Mouse (Mus musculus) kidney, adult 8-10 months (tissue): Measurements from ENCODE around the gene Lingo1.

ENCODE experiments used
- DNase-seq, 2 experiments: peaks; one replicate each; pipeline ENCODE4 v3.0.0; 2022

Gene Lingo1

DNA sequence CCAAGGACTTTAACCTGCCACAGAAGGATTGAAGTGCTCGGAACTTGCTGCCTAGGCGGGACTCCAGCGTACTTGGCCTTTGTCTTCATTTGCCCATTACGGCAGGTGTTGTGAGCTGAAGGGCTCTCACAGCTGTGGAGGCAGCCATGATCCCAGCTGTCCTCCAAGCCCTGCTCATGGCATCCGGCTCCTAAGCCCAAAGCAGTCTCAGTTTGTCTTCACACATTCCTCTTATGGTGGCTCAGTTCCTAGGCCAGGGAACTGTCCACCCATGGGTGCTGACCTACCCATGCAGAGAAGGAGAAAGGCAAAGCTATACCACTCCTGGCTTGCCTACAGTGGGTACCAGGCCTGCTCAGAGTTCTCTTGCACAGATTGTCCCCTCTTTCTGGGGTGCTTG, 132.1 kb downstream of the Lingo1 start:
- DNase-seq: no peak

DNA sequence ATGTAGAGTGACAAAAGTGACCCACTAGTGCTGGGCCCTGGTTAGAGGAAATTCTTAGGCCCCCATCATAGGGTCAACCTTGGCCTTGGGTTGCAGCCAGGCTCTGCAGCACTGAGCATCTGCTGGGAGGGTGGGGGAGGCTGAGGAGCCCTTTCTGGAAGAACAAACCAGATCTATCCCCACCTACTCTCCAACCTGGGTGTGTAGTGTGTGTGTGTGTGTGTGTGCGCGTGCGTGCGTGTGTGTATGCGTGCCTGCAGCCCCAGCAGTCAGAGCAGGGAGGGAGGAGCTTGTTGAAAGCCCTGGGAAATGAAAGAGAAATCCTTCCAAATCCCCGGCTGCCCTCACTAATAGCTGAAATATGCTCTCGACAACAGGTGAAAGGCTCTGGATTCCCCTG, 133.3 kb downstream of the Lingo1 start:
- no peak for DNase-seq

DNA sequence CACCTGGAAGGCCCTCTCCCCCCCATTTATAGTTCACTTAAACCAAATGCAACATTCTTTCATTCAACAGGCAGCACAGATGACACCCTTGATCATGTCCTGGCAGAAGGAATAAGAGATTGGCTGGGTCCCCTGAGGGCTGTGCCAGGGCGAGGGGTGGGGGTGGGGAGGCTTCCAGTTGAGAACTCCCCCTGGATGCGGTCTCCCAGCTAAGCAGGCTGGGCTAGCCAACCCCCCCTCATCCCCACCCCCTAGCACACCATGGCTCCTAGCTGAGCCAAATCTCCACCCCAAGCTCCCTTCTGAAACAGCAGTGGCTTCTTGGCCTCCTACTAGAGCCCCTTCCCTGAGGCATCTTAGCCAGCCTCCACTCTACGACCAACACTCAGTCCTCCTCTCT, 133.9 kb downstream of the Lingo1 start:
- no peak for DNase-seq

DNA sequence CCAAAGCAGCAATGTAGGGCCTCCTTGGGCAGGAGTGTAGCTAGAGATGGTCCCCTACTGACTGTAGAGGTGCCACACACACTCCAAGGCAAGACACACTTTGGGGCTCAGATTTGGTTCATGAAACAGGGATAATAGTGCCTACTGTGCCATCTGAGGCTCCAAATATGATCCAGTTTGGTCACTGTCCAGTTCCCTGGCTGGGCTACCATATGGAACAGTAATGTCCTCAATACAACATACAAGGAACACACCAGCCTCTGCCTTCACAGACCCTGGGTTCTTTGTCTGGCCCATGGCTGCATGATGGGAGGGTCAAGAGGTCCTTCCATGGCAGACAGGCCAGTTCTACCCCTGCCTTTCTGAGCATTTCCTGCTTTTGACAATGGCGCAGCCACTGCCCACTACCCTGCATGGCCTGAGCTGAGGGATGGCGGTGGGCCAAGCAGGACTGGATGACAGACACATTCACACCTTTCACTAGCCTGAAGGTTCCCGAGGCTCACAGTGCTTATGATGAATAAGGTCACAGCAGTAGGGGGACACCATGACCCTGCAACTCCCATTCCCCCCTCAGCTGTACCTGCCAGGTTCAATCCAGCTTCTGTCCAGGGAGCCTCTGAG, 134.9 kb downstream of the Lingo1 start:
- no peak for DNase-seq

DNA sequence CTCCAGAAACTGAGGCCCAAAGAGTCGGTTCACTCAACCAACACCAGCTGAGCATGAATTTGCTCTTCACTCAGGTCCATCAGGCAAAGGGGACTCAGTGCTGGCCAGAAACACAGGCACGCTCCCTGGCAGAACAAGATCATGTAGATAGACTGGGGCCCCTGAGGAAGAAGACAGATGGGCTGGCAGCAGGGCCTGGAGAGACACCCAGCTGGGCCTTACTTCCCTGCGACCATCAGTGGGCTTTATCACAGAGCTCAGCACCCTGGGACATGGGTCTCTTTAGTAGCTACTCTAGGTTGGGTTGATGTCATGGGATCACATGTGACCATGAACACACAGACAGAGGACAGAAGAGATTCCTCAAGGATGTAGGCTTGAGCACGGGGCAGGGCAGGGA, 137.7 kb downstream of the Lingo1 start:
- DNase-seq: no peak

DNA sequence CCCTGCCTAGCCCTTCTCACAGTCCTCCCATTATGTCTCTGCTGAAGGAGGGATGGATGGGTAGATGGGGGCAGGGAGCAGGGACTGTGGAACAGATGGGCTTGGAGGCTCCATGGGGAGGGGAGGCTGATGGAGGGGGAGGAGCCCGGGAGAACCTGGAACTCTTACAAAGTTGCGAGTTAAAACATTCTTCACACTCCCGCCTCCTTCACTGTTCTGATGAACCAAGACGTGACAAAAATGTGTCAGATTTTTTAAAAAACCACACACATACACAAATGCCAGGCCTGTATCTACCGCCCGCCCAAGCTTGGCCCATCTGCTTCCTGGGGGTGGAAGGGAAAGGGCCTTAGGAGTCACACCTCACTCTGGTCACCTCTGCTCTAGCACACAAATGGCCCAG, 138.3 kb downstream of the Lingo1 start:
- no peak for DNase-seq

DNA sequence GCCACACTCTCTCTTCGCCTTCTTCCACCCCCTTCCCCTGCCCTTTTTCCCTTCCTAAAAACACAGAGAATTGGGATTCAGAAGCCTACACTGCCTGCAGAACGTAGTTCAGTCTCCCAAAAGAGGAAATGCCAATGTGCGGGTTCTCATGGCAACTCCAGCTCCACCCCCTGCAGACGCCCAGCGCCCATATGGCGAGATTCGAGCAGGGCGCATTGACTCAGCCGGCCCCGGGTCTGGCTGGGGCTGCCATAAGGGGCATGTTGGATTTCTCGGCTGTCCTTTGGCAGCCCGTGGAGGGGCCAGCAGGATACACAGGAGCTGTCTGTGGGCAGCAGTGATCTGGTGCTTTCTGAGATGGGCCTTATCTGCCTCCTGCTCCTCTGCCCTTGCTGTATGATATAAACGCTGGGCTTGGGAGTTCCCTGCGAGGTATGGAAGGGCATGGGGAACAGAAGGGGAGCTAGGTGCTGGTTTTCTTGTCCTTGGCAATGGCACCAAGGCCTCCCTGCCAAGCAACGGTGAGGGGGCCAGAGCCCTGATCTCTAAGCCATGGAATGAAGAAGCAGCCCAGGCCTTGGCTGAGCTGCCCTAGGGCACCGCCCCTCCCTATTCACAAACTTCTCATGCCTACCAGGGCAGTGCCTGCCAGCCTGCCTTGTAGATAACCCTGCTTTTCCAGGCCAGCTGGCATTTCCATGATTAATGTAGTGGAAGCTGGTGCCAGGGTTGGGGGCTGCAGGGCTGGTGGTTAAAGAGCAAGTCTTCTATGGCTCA, 139.3 kb downstream of the Lingo1 start:
- no peak for DNase-seq

DNA sequence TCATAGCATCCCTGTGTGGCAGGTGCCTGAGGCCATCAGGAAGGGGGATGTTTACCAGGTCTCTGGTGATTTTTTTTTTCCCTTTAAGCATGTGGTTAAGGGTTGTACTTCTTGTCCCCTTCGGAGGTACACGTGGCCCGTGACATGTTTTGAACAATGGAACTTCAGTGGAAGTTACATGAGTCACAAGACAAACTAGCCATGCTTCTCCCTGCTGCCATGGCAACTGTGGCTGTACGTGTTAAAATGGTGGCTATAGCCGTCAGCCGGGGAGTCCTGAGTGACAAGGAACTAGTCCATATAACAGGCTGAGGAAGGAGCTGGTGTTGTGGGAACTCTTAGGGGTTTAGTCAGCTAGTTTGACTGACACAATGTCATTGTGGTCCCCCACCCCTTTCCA, 141.1 kb downstream of the Lingo1 start:
- DNase-seq: no peak

DNA sequence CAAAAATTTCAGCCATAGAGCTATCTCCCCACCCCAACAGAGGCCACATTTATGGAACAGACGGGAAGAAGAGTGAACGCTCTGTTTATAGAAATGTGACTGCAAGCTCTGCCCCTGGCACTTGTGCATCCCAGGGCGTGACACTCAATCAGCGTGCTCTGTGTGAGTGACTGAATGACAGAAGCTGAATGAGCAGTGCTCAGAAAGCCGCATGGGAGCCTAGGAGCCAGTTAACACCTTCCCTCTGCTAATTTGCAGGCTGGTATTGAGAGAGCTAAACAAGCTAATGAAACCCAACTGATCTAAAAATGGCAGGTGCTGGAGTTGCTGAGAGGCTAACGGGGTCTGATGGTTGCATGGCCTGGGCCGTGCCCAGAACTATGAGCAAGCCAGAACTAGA, 143.7 kb downstream of the Lingo1 start:
- DNase-seq: no peak

DNA sequence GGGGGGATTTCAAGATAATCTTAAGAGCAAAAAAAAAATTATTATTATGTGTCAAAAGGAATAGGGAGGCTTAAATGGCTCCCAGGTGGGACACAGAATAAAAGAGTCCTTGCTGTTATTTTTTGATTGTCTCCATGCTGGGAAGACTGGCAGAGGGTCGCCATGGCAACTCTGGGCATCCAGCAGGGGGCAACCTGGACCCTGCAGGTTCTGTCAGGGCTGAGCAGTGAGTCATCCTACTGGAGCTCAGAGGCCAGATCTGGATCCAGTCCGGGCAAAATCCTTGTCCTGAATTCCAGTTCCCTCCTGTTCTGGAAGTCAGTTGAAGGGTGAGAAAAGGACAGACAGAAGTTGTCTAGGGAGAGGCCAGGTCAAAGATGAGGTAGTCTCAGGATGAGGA, 144.7 kb downstream of the Lingo1 start:
- DNase-seq: no peak

DNA sequence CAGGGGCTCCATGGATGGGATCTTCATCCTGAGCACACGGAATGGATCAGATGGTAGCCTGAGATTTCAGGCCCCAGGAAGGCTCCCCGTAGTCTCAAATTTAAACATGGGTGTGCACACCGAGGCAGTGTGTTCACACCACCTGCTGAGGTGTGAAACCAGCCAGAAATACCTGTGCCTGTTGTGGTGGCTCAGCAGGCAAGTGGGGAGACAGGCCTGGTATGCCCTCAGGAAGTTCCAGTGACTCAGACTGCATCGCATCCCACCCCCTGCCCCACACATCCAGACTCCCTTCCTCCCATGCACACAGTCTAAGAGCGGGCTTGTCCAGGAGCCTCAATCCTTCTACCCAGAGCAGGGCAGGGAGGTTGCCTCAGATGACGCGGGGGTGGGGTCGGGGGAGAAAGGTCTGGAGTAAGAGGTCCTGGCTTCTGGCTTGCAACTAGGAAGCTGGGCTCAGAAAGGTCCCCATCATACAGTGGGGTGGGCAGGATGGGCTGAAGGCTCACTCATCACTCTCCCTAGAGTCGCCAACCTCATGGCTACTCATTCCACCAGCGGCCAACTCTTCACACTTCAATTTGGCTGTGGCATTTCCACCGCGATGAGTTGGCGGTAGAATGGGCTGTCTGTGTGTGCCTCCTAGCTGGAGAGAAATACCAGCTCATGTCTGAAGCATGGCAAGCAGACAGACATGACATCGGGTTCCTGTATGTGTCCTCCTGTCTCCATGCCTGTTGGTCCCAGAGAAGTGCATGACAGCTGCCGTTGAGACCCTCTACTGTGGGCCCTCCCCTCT, 149.8 kb downstream of the Lingo1 start:
- DNase-seq: no peak

DNA sequence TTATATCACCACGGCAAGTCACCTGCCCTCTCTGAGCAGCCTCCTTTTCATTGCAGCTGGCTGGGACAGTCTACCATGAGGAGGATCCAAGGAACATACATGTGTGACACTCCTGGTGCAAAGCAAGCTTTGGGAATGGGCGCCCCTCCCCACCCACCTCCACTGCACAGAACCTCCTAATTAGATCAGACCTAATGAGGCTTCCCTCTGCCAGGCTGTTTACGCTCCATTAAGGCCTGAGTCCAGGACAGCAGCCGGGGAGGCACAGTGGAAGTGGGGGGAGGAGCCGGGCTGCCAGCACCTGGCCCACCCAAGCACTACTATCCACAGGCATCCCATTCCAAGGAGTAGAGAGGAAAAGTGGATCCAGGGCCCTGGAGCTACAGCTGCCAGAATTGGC, 152.8 kb downstream of the Lingo1 start:
- no peak for DNase-seq

DNA sequence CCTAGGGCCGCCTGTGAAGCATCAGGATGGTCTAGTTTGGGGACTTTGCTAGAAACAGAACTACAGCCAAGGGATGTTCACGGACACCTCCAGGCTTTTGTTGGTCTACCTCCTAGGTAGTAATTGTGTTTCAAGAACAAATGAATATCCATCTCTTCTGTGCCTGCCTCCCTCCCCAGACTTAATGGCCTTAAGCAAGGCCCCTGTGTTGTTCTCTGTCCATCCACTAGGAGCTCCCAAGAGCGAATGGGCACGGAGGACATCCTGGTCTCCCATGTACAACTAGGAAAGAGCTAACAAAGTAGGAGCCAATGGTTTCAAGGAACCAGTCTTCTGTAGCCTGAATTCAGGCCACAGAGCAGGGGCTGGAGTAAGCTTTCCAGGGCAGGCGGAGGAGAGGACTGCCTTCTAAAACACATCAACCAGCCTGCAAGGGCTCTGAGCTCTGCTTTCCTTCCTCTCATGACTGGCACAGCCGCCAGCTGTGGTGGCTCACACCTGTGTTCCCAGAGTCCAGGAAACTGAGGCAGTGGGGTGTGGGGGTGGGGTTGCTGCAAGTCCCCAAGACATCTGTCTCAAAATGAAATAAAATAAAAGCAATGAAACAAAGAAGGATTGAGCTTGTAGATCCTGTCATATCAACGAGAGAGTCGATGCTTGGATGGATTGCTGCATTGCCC, 157.9 kb downstream of the Lingo1 start:
- peak in 1 of 2 experiments; percentile 24 for DNase-seq

DNA sequence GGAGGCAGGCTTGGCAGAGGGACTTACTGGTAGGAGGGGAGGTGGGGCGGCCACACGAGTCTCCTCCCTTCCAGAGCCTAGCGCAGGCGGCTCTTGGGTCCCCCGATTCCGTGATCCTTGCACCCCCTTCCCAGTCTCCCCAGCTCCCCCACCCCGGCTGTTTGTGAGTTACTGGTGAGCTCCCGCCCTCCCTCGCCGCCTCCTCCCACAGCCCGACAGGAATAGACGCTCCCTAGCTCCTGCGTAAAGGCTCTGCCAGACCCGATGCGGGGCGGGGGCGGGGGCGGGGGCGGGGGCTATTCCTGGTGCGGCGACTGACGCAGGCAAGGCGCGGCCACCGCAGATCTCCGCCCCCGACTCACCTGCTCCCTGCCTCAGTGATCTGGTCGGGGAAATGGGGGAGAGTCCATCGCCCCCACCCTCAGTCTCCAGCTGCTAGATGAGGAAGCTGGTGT, 158.8 kb downstream of the Lingo1 start:
- no peak for DNase-seq

DNA sequence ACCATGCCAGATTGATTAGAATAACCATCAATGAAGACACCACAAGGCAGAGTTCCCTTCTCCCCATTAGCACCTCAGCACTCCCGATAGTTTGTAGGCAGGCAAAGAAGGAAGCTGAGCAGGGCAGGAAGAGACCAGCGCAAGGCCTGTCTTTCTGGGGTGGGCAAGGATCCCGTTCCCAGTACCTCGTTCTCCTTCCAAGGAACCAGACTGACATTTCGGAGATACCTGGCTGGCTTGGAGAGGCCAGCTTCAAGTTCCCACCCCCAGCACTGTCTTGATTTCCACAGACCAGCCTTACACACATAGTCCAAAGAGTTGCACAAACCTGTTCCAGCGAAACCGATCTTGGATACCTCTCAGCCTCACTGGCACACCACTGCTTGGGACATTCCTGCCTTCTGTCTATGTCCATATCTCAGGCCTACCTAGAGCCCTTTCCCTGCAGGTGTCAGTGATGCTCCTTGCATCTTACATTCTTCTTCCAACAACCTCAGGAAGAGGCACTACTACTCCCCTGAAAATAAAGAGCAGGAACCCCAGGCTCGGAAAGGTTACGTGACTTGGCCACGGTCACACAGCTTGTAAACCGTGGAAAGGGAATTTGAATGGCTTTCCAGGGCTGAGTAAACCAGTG, 159.4 kb downstream of the Lingo1 start:
- no peak for DNase-seq

DNA sequence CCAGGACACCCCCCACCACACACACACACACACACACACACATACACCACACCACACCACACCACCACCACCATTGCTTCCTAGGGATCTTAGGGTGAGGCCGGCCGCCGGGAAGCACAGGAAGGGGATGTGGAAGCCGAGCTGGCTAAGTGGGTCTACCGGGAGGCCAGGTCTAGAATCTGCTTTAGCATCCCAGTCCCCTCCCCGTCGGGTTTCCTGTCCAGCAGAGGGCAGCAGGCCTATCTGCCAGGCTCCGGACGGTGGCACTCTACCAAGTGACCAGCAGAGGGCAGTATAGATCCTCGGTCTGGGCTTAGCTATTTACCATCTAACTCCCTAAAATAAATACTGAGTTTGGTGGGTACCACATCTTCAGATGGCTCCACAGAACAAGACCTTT, 160.1 kb downstream of the Lingo1 start:
- peak; percentile 65 to 86 for DNase-seq

DNA sequence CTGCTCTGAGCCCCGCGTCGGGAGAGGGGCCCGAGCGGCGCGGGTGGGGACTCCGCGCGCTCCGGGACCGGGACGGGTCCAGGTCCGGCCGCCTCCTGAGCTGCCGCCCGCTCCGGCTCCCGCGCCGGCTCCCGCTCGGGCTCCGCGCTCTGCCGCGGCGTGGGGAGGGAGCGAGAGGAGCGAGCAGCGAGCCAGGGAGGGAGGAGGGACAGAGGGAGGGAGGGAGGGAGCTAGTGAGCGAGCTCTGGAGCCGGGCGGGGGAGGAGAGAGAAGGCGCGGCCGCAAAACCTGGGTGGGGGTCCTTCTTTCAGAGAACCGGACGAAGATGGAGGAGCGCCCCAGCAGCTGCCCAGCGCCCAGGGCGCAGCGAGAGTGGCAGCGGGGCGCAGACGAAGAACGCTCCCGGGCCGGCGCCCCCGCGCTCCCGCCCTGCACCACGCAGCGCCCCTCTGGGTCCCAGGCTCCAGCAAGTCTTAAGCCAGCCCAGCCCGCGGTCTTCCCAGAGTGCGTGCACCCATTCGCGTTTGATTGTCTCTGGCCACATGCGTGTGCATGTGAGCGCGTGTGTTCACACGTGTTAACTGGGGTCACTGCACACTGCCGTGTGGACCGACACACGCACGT, 160.7 kb downstream of the Lingo1 start:
- no peak for DNase-seq

DNA sequence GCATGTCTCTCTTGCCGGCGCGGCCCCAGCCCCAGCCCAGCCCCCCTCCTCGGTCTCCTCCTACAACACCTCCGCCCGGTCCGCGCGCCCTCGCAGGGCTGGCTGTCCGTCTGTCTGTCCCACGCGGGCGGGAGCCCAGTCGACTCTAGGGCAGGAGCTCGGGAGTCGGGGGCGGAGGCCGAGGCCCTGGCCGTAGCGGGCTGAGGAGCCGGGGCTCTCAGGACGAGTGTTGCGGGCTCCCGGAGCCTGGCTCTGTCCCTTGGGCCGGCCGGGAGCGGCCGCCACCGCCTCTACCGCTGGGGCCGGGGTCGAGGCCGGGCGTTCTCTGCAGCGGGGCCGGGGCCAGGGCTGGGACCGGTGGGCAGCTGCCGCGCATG, 161.2 kb downstream of the Lingo1 start:
- DNase-seq: no peak

DNA sequence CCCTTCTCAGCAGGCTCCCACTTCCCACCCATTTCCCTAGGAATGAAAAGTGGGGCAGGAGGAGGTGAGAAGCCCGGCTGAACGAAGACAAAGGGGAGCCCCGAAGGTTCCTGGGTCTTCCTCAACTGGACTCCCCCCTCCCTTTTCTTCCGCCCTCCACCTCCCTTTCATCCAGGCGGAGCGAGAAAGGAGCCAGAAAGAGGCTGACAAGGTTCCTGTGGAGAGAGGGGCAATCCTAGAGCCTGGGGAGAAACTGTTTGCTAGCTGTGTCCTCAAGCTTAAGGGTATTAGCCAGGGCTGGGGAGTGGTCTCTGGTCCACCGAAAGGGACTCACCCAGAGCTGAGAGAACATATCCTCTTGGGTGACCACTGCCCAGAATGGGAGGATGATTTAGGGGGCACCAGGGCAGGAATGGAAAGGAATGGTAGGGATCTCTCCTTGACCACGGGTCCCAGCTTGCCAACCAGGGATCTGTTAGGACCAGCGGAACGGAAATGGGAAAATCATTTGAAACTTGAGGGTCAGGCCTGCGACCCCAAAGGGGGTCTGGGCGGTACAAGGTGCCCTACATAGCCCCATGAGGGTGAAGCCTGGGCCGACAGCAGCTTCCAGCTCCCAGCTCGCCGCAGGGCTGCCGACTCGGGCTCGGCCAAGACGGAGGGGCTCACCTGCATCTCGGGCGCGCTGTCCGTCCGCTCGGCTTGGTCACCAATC, 161.7 kb downstream of the Lingo1 start:
- no peak for DNase-seq

DNA sequence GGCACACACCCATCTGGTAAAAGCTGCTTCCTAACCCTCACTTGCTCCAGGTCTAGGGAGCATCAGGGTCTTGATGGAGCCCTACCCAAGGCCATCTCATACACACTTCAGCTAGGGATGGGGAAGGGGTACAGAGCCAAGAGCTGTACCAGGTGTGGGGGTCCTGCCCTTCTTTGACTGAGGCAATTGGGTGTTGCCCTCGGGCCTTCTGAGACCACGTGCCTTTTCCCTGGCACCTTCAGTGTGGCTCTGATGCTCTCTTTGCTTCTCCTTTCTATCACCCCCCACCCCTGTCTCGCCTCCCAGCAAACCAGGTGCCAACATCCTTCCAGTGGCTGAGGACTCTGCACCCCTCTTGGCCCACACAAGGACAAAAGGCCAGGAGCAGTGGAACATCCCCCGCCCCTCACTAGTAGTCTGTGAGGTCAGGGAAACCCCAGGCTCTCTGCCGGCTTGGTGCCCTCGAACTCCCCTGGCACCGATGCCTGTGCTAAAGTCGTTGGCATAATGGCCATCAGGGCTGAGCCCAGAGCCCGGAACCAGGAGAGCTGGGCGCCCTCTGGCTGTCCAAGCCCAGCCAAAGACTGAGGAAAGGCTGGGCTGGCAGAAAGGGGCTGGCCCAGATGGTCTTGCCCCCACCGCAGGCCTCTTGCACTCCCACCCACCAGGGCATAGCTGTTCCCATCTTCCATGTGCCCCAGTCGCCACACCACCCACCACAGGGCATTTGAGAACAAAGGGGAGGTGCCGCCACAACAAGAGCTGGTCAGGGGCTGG, 162.6 kb downstream of the Lingo1 start:
- no peak for DNase-seq

DNA sequence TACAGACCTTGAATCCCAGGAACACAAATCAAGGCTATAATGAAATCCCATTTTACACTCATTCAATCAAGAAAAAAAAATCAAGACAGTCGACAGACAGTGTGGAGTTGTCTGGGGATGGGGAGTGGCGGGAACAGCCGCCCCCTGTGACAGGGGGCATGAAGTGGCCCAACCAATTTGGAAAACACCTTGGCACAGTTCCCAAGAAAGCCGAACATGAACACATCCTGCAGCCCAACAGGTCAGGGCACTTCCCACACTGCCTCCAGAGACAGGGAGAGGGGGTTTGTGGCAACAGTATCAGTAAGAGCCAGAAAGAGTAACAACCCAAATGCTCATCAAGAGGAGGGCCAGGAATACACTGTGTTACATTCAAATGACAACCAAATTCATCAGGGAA, 165.3 kb downstream of the Lingo1 start:
- no peak for DNase-seq
